Mouse (Mus musculus): ENCODE measurements around the gene Zg16. TPM values are rescaled to one million over a fixed set of nuclear protein-coding genes. Genes with fewer than 3 reads are reported as not detected.

Gene Zg16
- polyA plus RNA-seq, 1 experiment from 2014 or later: not detected

- WGBS: 77% methylated on average over 7 of the region's 7 CpGs
- H3K27me3 ChIP-seq: no peaks in the 10 kb centered on the region
- ATAC-seq (replicated peaks; ENCODE audit: low FRiP score): no peak
- H3K4me2 ChIP-seq: peak overlapping the region; percentile 92
- H3K9ac ChIP-seq: peak overlapping the region; percentile 97; the same call in 1 of the 2 replicates
- H3K27ac ChIP-seq: peak overlapping the region; percentile 99
- peaks cover 75% of the 10 kb centered on the region for H3K4me1 ChIP-seq
- peak overlapping the region; percentile 77; the same call in 1 of the 2 replicates for H3K4me3 ChIP-seq (replicated peaks)
- no peaks in the 10 kb centered on the region for H3K9me3 ChIP-seq (replicated peaks)
- H3K36me3 ChIP-seq: peaks cover 32% of the 10 kb centered on the region
Observed at GRCm38 (mm10) chr7:127022528-127023271, 64.4 kb downstream of the Zg16 start.

GRCm38 (mm10) chr7:127021563-127022527 is 65.3 kb downstream of the Zg16 start:
- Histone ChIP-seq H3K9ac (peak overlapping the region; percentile 62), H3K27ac (peak overlapping the region; percentile 99), H3K27me3 (no peaks in the 10 kb centered on the region), H3K4me1 (peaks cover 75% of the 10 kb centered on the region), H3K9me3 (replicated peaks) (no peaks in the 10 kb centered on the region), H3K4me3 (replicated peaks) (peak overlapping the region; percentile 54), H3K36me3 (peaks cover 32% of the 10 kb centered on the region), H3K4me2 (peak overlapping the region; percentile 92)
- no peak for ATAC-seq (replicated peaks; ENCODE audit: low FRiP score)
- WGBS: 49% methylated on average over 5 of the region's 5 CpGs

DNA sequence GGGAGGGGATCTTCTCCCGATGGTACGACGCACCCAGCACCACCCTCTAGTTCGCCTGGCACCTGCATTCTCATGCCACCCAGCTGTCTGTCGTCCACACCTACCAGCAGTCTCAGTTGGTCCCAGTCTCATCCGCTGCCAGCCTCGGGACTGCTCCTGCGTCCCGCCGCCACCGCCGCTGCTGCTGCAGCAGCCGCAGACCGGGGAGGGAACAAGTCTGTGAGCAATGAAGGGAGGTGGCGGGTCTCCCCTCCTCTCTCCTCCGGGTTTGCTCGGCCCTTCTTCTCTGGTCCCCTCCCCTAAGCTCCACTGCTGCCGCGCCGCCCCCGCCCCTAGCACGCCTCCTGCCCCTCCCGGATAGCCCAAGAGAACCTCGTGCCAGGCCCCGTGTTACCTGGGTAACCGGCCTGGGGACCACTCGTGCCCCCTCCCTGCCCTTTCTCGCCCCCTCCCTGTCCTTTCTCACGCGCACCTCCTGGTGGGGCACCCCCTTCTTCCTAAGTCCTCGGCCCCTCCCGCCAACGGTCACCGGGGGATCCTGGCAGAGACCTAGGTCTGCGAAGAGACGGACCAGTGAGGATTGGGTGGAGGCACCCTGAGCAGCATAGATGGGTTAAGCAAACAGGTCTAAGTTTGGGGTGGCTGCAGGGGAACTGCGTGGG is 66.1 kb downstream of the Zg16 start, which contains the start of the genes Gm42742 and Prrt2:
Gene Gm42742 (minus strand): TSS at position 197 of the 662 bp plus-strand sequence.
Gene Prrt2 (minus strand): TSS at position 311 of the 662 bp plus-strand sequence.
- Histone ChIP-seq H3K9ac (peak within 1 kb of the TSS; percentile 62), H3K4me3 (replicated peaks) (peak within 1 kb of the TSS; percentile 54), H3K4me2 (peak within 1 kb of the TSS; percentile 92), H3K4me1 (peaks cover 77% of the 10 kb centered on the region), H3K9me3 (replicated peaks) (no peaks in the 10 kb centered on the region), H3K36me3 (peaks cover 32% of the 10 kb centered on the region), H3K27ac (peak within 1 kb of the TSS; percentile 99), H3K27me3 (no peaks in the 10 kb centered on the region)
- peak; percentile 18; the same call in 1 of the 2 replicates for ATAC-seq (replicated peaks; ENCODE audit: low FRiP score)
- WGBS: 1% methylated on average over 37 of the region's 37 CpGs

DNA sequence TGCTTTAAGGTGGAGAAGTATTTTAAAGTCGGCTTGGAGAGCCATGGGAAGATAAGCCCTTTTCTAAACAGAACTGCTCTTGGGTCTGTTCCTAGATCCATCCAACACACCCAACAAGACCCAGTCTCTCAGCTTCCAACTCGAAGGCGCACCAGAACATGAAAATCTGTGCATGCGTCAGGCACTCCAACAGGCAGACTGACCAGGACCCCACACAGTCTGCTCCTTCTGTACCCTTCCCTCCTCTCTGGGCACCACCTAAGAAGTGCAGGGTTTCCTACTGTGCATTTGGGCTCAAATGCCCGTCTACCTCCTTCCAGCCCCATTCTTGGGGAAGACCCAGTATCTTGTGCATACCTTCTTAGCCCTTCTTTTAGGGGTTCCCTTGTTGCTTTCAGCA is 66.6 kb downstream of the Zg16 start:
- Histone ChIP-seq H3K27ac (peak overlapping the region; percentile 99), H3K36me3 (peaks cover 36% of the 10 kb centered on the region), H3K4me2 (peak overlapping the region; percentile 92), H3K4me3 (replicated peaks) (peak overlapping the region; percentile 54), H3K9me3 (replicated peaks) (no peaks in the 10 kb centered on the region), H3K4me1 (peaks cover 82% of the 10 kb centered on the region), H3K9ac (peak overlapping the region; percentile 62), H3K27me3 (no peaks in the 10 kb centered on the region)
- WGBS: 45% methylated on average over 5 of the region's 5 CpGs
- no peak for ATAC-seq (replicated peaks; ENCODE audit: low FRiP score)

GRCm38 (mm10) chr7:127020031-127020430 is 67.1 kb downstream of the Zg16 start:
- H3K9ac ChIP-seq: peak overlapping the region; percentile 21
- no peak for ATAC-seq (replicated peaks; ENCODE audit: low FRiP score)
- peaks cover 41% of the 10 kb centered on the region for H3K36me3 ChIP-seq
- peak overlapping the region; percentile 54 for H3K4me3 ChIP-seq (replicated peaks)
- no peaks in the 10 kb centered on the region for H3K27me3 ChIP-seq
- peak overlapping the region; percentile 99 for H3K27ac ChIP-seq
- H3K9me3 ChIP-seq (replicated peaks): no peaks in the 10 kb centered on the region
- peaks cover 87% of the 10 kb centered on the region for H3K4me1 ChIP-seq
- H3K4me2 ChIP-seq: peak overlapping the region; percentile 92
- 64% methylated on average over 3 of the region's 3 CpGs for WGBS

- WGBS: 76% methylated on average over 14 of the region's 14 CpGs
- H3K9me3 ChIP-seq (replicated peaks): no peaks in the 10 kb centered on the region
- H3K4me3 ChIP-seq (replicated peaks): peak overlapping the region; percentile 54; the same call in 1 of the 2 replicates
- H3K4me2 ChIP-seq: peak overlapping the region; percentile 92
- ATAC-seq (replicated peaks; ENCODE audit: low FRiP score): no peak
- peaks cover 40% of the 10 kb centered on the region for H3K36me3 ChIP-seq
- H3K9ac ChIP-seq: peak overlapping the region; percentile 43; the same call in 1 of the 2 replicates
- no peaks in the 10 kb centered on the region for H3K27me3 ChIP-seq
- 0 out of 2 replicates have a peak overlapping the region, but pooled peaks have one; percentile 96 for H3K27ac ChIP-seq
- peaks cover 88% of the 10 kb centered on the region for H3K4me1 ChIP-seq
Observed at GRCm38 (mm10) chr7:127019306-127019960, 67.7 kb downstream of the Zg16 start.

DNA sequence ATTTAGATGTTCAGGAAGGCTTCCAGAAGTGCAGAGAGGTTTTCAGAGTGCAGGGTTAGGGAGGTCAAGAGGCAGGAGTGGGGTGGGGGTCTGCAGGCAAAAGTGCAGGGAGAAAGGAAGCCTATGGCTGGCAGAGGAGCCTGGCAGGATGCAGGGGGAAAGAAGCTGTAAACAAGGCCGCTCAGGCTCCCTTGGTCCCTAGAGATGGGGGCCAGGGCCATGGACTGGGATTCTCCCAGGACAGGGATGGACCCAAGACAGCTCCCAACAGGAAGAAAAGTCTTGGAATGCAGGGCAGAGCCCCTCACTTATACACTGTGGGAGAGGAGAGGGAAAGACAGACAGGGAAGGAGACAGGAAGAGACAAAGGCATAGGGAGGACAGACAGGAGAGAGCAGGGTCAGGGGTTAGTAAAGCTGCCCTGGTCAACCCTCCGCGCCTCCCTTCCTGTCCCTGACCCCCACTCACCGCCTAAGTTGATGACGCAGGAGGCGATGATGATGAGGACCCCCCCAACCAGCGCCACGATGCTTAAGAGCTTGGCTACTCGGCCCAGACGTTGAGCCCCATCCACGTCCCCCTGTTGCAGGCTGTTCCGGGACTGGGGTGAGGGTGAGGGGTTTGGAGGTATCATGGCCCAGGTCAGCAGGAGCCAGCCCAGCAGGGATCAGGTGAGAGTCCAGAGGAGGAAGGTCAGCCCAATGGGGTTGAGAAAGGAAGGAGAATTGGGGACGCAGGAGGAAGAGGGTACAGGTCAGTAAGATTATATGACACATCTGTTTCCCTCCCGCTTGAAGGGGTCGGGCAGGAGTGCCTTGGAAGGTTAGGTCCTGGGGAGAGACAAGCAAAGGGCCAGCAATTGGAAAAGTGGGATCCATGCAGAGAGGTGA is 68.5 kb downstream of the Zg16 start:
- peak overlapping the region; percentile 96 for H3K27ac ChIP-seq
- H3K4me1 ChIP-seq: peaks cover 88% of the 10 kb centered on the region
- H3K36me3 ChIP-seq: peaks cover 34% of the 10 kb centered on the region
- H3K9ac ChIP-seq: peak overlapping the region; percentile 43; the same call in 1 of the 2 replicates
- ATAC-seq (replicated peaks; ENCODE audit: low FRiP score): no peak
- H3K9me3 ChIP-seq (replicated peaks): no peaks in the 10 kb centered on the region
- peak overlapping the region; percentile 54; the same call in 1 of the 2 replicates for H3K4me3 ChIP-seq (replicated peaks)
- 48% methylated on average over 15 of the region's 15 CpGs for WGBS
- H3K27me3 ChIP-seq: no peaks in the 10 kb centered on the region
- H3K4me2 ChIP-seq: peak overlapping the region; percentile 92

DNA sequence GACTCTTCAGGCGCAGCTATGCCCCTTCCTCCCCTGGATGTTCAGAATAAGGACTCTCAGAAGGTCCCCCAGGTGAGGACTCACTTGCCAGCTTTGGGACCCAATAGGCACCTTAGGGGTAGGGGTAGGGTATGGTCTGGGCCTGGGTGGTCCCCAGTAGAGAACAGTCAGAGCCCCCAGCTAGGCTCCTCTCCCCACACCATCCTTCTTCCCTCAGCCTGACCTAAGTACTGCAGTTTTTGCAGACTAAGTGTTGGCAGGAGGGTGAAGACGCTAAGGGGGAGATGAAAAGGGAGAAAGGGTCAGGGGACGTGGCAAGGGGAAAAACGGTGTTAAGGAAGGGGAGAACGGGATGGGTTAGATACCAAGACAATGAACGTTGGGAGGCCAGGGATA is 69.2 kb downstream of the Zg16 start:
- H3K27me3 ChIP-seq: no peaks in the 10 kb centered on the region
- H3K4me1 ChIP-seq: peaks cover 87% of the 10 kb centered on the region
- peaks cover 34% of the 10 kb centered on the region for H3K36me3 ChIP-seq
- WGBS: 32% methylated on average over 6 of the region's 6 CpGs
- H3K4me2 ChIP-seq: peak overlapping the region; percentile 92
- H3K9ac ChIP-seq: peak overlapping the region; percentile 43; the same call in 1 of the 2 replicates
- no peaks in the 10 kb centered on the region for H3K9me3 ChIP-seq (replicated peaks)
- no peak for ATAC-seq (replicated peaks; ENCODE audit: low FRiP score)
- H3K4me3 ChIP-seq (replicated peaks): peak overlapping the region; percentile 69
- peak overlapping the region; percentile 96 for H3K27ac ChIP-seq

DNA sequence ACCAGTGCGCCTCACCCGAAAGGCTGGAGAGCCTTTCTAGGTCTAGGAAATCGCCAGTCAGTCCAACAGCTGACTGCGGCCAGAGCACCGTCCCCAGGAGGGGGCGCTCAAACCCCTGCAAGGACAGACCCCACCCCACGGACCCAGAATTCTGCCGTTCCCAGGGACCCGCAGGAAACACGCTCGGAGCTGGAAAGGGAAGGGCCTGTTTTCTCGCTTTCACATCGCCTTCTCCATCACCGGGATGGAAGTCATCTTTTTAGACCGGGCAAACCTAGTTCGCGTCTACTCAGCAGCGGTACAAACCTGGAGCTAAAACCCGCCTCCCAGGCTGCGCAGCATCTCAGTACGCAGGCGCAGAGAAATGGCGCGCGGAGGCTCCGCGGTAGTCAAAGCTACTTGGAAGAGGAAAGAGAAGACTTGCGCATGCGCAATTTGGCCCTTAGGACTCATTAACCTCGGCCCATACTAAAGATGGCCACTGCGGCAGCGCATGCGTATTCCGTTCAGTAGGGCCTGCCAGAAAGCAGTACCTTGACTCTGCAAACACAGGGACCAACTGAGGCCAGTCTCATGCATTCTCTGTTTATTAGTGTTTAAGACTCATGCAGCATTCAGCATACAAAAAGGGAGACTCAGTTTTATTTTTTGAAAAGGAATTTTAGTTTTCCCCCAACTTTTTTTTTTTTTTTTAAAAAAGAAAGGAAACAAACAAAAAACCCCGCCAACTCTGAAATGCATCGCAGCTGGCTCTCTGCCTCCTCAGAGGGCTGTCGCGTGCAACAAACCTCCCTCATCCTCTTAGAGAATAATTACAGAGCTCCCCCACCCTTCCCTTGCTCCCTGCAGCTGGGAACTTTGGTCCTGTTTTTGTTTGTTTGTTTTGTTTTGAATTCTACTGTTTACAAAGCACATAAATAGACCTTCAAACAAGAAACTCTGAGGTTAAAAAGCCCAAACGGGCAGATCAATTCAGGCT is 69.9 kb downstream of the Zg16 start, which contains the start of gene Pagr1a:
Gene Pagr1a (minus strand): TSS at position 382 of the 979 bp plus-strand sequence.
- H3K9ac ChIP-seq: peak within 1 kb of the TSS; percentile 81
- H3K9me3 ChIP-seq (replicated peaks): no peaks in the 10 kb centered on the region
- H3K4me2 ChIP-seq: peak within 1 kb of the TSS; percentile 92
- peaks cover 81% of the 10 kb centered on the region for H3K4me1 ChIP-seq
- 4% methylated on average over 39 of the region's 39 CpGs for WGBS
- H3K4me3 ChIP-seq (replicated peaks): peak within 1 kb of the TSS; percentile 69
- peak within 1 kb of the TSS; percentile 96 for H3K27ac ChIP-seq
- ATAC-seq (replicated peaks; ENCODE audit: low FRiP score): peak; percentile 76
- peaks cover 34% of the 10 kb centered on the region for H3K36me3 ChIP-seq
- no peaks in the 10 kb centered on the region for H3K27me3 ChIP-seq
